Mouse (Mus musculus) thymus, postnatal 14 days (tissue): ENCODE results near the gene Gm7145.
"Not testable (repeated sequence)": the region's sequence is repeated elsewhere in the genome, so short reads cannot be mapped to it uniquely, and the experiment has no call there.

Source experiments
- DNase-seq: peaks from one replicate; pipeline ENCODE4 v3.0.0; 2021

Gm7145 gene

DNA sequence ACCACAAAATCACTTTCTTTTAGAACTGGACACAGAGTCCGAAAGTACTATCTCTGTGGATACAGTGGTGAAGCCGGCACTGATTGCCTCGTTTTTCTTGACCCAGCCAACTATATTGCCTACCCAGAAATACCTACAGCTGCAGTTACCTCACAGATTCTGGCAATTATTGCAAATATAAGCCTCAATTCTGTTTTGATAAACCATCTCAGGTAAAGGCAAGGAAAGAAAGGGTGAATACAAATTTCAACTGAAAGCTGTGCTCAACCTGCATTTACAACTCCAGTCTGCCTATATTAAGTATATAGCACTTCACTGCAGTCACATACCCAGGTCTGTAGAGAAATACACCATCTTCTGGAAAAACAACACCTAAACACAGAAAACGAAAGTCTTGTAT is at the start of gene Gm7145:
Gene Gm7145, plus strand, starts transcription at position 301 of the 400 bp plus-strand sequence.
- DNase-seq, result no peak

DNA sequence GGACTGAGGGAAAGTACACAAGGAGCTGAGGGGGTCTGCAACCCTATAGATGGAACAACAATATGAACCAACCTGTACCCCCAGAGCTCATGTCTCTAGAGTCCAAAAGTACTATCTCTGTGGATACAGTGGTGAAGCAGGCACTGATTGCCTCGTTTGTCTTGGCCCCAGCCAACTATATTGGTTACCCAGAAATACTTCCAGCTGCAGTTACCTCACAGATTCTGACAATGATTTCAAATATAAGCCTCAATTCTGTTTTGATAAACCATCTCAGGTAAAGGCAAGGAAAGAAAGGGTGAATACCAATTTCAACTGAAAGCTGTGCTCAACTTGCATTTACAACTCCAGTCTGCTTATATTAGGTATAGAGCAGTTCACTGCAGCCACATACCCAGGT is 38.0 kb upstream of the Gm7145 start, which contains the start of gene Gm28168:
Gene Gm28168, plus strand, starts transcription at position 301 of the 400 bp plus-strand sequence.
- DNase-seq, result not testable (repeated sequence)

DNA sequence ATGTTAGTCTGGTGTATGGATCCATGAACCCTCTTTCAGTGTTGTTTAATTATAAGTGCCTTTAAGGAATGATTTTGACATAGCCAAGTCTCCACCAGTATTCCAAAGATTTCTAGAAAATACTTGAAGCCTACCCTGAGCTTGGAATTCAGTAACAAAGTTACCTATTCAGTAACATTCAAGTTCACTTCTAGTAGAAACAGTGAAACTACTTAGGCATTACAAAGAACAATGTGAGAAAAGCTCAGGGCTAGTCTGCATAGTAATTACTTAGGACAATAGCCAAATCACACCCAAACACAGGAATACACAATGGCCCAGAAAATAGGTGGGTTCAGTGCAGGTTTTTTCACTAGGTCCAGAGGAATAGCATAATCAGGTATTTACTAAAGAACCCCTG is 38.1 kb downstream of the Gm7145 start:
- DNase-seq, result not testable (repeated sequence)

DNA sequence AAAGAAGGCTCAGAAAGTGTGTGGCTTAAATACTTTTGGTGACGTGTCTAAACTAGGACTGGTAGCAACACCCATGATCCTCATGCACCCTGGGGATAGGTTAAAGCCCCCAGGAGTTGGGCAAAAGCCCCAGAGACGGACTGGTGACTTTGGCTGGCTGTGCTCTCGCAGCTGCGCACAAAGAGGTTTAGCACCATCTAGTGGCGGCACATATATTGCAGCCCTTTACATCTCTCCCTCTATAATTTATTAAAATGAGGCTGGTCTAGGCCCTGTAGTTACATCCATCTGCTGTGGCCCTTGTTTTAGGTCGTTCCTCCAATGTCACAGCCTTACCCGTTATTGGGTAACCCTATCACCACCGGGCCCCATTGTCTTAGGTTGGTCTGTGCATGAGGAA is 47.0 kb downstream of the Gm7145 start:
- not testable (repeated sequence) for DNase-seq
